Comparison of ENCODE assay signal across 8 mouse cellular contexts in genomic region chr15:77196827-77197226, GRCm38 (mm10).
A peak's percentile ranks its signal among the peaks of the same experiment; 100 is the strongest.
DNase-seq lines count a peak whose midpoint lies in the region; ATAC-seq and TF ChIP-seq lines count a peak whose summit lies in the region.

No protein-coding gene starts in this region.

- no peak overlapping the region for H3K4me2 ChIP-seq in forebrain, embryonic 14.5 days (ENCODE audit: low read length)
- H3K4me2 ChIP-seq in heart, embryonic 13.5 days = no peak overlapping the region
- peak overlapping the region; percentile 32 for H3K4me2 ChIP-seq in liver, embryonic 14.5 days (ENCODE audit: low read depth)
- H3K4me2 ChIP-seq in neural tube, embryonic 15.5 days = no peak overlapping the region

- H3K27ac ChIP-seq in forebrain, embryonic 14.5 days (ENCODE audit: low read depth, low read length) = no peak overlapping the region
- H3K27ac ChIP-seq in forebrain, embryonic 10.5 days = no peak overlapping the region
- peak overlapping the region; percentile 54; the same call in 1 of the 2 replicates for H3K27ac ChIP-seq in heart, embryonic 13.5 days (replicated peaks)
- H3K27ac ChIP-seq in liver, embryonic 14.5 days = no peak overlapping the region
- no peak overlapping the region for H3K27ac ChIP-seq in neural tube, embryonic 15.5 days (replicated peaks)

- no peak overlapping the region for H3K9ac ChIP-seq in forebrain, embryonic 14.5 days (ENCODE audit: low read length)
- H3K9ac ChIP-seq in heart, embryonic 13.5 days = peak overlapping the region; percentile 37; the same call in 1 of the 2 replicates
- H3K9ac ChIP-seq in liver, embryonic 14.5 days (replicated peaks) = no peak overlapping the region
- no peak overlapping the region for H3K9ac ChIP-seq in neural tube, embryonic 15.5 days (replicated peaks)

- peak; percentile 50 for DNase-seq in forebrain, embryonic 14.5 days (ENCODE audit: low spot score)
- DNase-seq in forebrain, embryonic 10.5 days (ENCODE audit: extremely low spot score, low spot score) = no peak
- peak; percentile 96 for DNase-seq in adipocyte (ENCODE audit: low spot score)
- no peak for DNase-seq in liver, embryonic 14.5 days (ENCODE audit: low read depth in 3 of 3, low spot score in 3 of 3)
- DNase-seq in urinary bladder, postnatal 25 days (ENCODE audit: low spot score) = peak; percentile 64
- no peak for DNase-seq in left cerebral cortex, adult 9 months (ENCODE audit: low spot score in 2 of 2)

- no peak for ATAC-seq in forebrain, embryonic 14.5 days
- no peak for ATAC-seq in heart, embryonic 13.5 days (ENCODE audit: extremely low read depth, insufficient number of reproducible peaks, low FRiP score, low TSS enrichment)
- ATAC-seq in liver, embryonic 14.5 days (ENCODE audit: insufficient read depth) = no peak
- ATAC-seq in neural tube, embryonic 15.5 days (ENCODE audit: low FRiP score) = no peak

- no peak for TF ChIP-seq EP300 in liver, embryonic 14.5 days (IDR thresholded peaks at IDR 0.05; ENCODE audit: low read depth)

- H3K4me3 ChIP-seq in forebrain, embryonic 14.5 days (ENCODE audit: low read depth, low read length) = no peak overlapping the region
- no peak overlapping the region for H3K4me3 ChIP-seq in forebrain, embryonic 10.5 days
- no peak overlapping the region for H3K4me3 ChIP-seq in heart, embryonic 13.5 days
- H3K4me3 ChIP-seq in liver, embryonic 14.5 days (ENCODE audit: insufficient read depth in 1 of 2, low read depth in 2 of 2, low read length in 2 of 2) = no peak overlapping the region
- H3K4me3 ChIP-seq in neural tube, embryonic 15.5 days (replicated peaks) = no peak overlapping the region

- H3K9me3 ChIP-seq in forebrain, embryonic 14.5 days (replicated peaks; ENCODE audit: control insufficient read depth, low read length) = no peaks in the 10 kb centered on the region
- H3K9me3 ChIP-seq in forebrain, embryonic 10.5 days = no peaks in the 10 kb centered on the region
- no peaks in the 10 kb centered on the region for H3K9me3 ChIP-seq in heart, embryonic 13.5 days
- no peaks in the 10 kb centered on the region for H3K9me3 ChIP-seq in liver, embryonic 14.5 days (ENCODE audit: control insufficient read depth, low read length)
- no peaks in the 10 kb centered on the region for H3K9me3 ChIP-seq in neural tube, embryonic 15.5 days (replicated peaks)

- H3K36me3 ChIP-seq in forebrain, embryonic 14.5 days (ENCODE audit: control insufficient read depth, insufficient read depth, low read length) = no peaks in the 10 kb centered on the region
- no peaks in the 10 kb centered on the region; the same call in none of the 2 replicates for H3K36me3 ChIP-seq in forebrain, embryonic 10.5 days (replicated peaks)
- H3K36me3 ChIP-seq in heart, embryonic 13.5 days = 0 out of 2 replicates have a peak, but pooled peaks cover 7% of the 10 kb centered on the region
- H3K36me3 ChIP-seq in liver, embryonic 14.5 days (replicated peaks; ENCODE audit: control insufficient read depth, insufficient read depth, low read depth) = no peaks in the 10 kb centered on the region
- H3K36me3 ChIP-seq in neural tube, embryonic 15.5 days = no peaks in the 10 kb centered on the region

- H3K27me3 ChIP-seq in forebrain, embryonic 14.5 days (replicated peaks; ENCODE audit: control insufficient read depth, insufficient read depth, low read length) = no peaks in the 10 kb centered on the region
- H3K27me3 ChIP-seq in forebrain, embryonic 10.5 days (ENCODE audit: poor library complexity, severe bottlenecking) = no peaks in the 10 kb centered on the region
- no peaks in the 10 kb centered on the region for H3K27me3 ChIP-seq in heart, embryonic 13.5 days (replicated peaks)
- no peaks in the 10 kb centered on the region for H3K27me3 ChIP-seq in liver, embryonic 14.5 days (ENCODE audit: control insufficient read depth, insufficient read depth, low read length)
- H3K27me3 ChIP-seq in neural tube, embryonic 15.5 days (replicated peaks) = no peaks in the 10 kb centered on the region

- H3K4me1 ChIP-seq in forebrain, embryonic 14.5 days (ENCODE audit: control insufficient read depth, insufficient read depth, low read length) = peaks cover 2% of the 10 kb centered on the region; the same call in 1 of the 2 replicates
- peaks cover 6% of the 10 kb centered on the region for H3K4me1 ChIP-seq in forebrain, embryonic 10.5 days
- peaks cover 61% of the 10 kb centered on the region for H3K4me1 ChIP-seq in heart, embryonic 13.5 days
- peaks cover 0 to 4% of the 10 kb centered on the region in 2 experiments; a peak in 1 of 4 replicates for H3K4me1 ChIP-seq in liver, embryonic 14.5 days (replicated peaks; ENCODE audit: control insufficient read depth in 2 of 2, insufficient read depth in 2 of 2, low read length in 1 of 2)
- peaks cover 13% of the 10 kb centered on the region for H3K4me1 ChIP-seq in neural tube, embryonic 15.5 days

- 74% methylated on average over 5 of the region's 5 CpGs for WGBS in forebrain, embryonic 14.5 days
- 91% methylated on average over 5 of the region's 5 CpGs for WGBS in forebrain, embryonic 10.5 days
- WGBS in heart, embryonic 13.5 days = 52% methylated on average over 5 of the region's 5 CpGs
- 54% methylated on average over 5 of the region's 5 CpGs for WGBS in liver, embryonic 14.5 days (ENCODE audit: insufficient replicate concordance)
- 87% methylated on average over 5 of the region's 5 CpGs for WGBS in neural tube, embryonic 15.5 days

- TF ChIP-seq CTCF in liver, embryonic 14.5 days (IDR thresholded peaks at IDR 0.05; ENCODE audit: low read depth) = no peak

Comparison
In these comparisons a context has a peak if more than half of its experiments do, and no peak if none do; other contexts are left out.
1. DNase-seq: peak in forebrain, embryonic 14.5 days (single experiment), adipocyte (single experiment) and urinary bladder, postnatal 25 days (single experiment); none in forebrain, embryonic 10.5 days (single experiment), liver, embryonic 14.5 days (0 of 3) and left cerebral cortex, adult 9 months (0 of 2).